Mouse (Mus musculus): ENCODE measurements at regions not wholly inside any gene's neighbourhood (a gene's known extent, or its start where the extent isn't known, plus 50 kb on each side); places are given as distances from the start of the nearest gene placed in this dataset.

DNA sequence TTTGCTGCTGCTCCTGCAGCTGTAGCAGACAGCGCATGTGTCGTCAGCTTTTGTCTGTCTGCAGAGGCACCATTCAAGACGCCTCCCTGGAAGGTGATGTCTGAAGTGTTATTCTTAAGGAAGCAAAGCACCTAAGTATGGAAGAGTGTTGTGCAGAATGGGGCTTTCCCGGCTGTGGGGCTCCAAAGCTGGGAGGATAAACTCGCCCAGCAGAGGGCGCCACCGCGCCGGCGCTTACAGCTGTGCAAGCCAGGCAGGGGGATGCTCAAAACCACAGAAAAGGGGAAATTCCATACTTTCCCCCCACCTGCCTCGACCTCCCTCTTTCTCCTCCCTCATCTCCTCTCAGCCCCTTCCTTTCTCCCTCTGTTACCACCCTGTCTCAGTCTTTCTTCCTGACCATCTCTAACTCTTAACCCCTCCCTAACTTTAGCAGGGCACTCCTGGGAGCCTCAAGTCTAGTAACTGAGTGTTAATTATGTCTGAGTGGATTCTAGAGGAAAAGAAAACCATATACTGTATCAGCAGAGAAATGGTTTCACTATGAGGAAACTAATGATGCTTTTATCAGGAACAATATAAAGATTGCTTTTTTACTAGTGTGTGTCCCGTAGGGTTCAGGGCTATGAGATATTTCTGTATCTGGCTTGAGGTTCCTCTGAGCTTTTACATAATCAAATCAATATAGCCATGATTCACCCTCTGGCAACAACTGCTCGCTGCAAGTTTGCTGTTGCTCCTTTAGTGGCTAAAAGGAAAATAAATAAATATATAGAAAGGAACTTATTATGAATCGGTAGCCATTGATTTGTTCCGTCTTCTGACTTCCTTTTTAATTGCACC lies 539.5 kb downstream of the Ccdc171 start:
- no peak overlapping the region for H3K9ac ChIP-seq
- WGBS: 22% methylated on average over 15 of the region's 15 CpGs
- TF ChIP-seq CTCF (IDR thresholded peaks at IDR 0.05; ENCODE audit: low read depth): peak; percentile 82

GRCm38 (mm10) chr4:84065457-84066124 lies 540.2 kb downstream of the Ccdc171 start:
- no peaks in the 10 kb centered on the region for H3K9me3 ChIP-seq (ENCODE audit: low read length)
- H3K4me3 ChIP-seq (ENCODE audit: low read depth, low read length): no peak overlapping the region
- ATAC-seq: no peak
- H3K4me2 ChIP-seq (ENCODE audit: low read depth): no peak overlapping the region
- H3K9ac ChIP-seq: no peak overlapping the region
- TF ChIP-seq CTCF (IDR thresholded peaks at IDR 0.05; ENCODE audit: low read depth): no peak
- H3K27ac ChIP-seq (ENCODE audit: low read depth, low read length): no peak overlapping the region
- 76% methylated on average over 12 of the region's 12 CpGs for WGBS
- H3K4me1 ChIP-seq (ENCODE audit: insufficient read depth): no peaks in the 10 kb centered on the region
- H3K27me3 ChIP-seq (ENCODE audit: insufficient read depth, low read length): no peaks in the 10 kb centered on the region; the same call in 1 of the 2 replicates
- H3K36me3 ChIP-seq (ENCODE audit: insufficient read depth): no peaks in the 10 kb centered on the region
- no peak for DNase-seq

More for the DNA sequence above, 539.5 kb downstream of the Ccdc171 start:
- no peaks in the 10 kb centered on the region; the same call in 1 of the 2 replicates for H3K27me3 ChIP-seq (ENCODE audit: insufficient read depth, low read length)
- H3K27ac ChIP-seq (ENCODE audit: low read depth, low read length): no peak overlapping the region
- H3K36me3 ChIP-seq (ENCODE audit: insufficient read depth): no peaks in the 10 kb centered on the region
- H3K4me1 ChIP-seq (ENCODE audit: insufficient read depth): no peaks in the 10 kb centered on the region
- H3K4me2 ChIP-seq (ENCODE audit: low read depth): 0 out of 2 replicates have a peak overlapping the region, but pooled peaks have one; percentile 8
- no peaks in the 10 kb centered on the region for H3K9me3 ChIP-seq (ENCODE audit: low read length)
- ATAC-seq: peak; percentile 83
- peak; percentile 81 for DNase-seq
- no peak overlapping the region for H3K4me3 ChIP-seq (ENCODE audit: low read depth, low read length)

DNA sequence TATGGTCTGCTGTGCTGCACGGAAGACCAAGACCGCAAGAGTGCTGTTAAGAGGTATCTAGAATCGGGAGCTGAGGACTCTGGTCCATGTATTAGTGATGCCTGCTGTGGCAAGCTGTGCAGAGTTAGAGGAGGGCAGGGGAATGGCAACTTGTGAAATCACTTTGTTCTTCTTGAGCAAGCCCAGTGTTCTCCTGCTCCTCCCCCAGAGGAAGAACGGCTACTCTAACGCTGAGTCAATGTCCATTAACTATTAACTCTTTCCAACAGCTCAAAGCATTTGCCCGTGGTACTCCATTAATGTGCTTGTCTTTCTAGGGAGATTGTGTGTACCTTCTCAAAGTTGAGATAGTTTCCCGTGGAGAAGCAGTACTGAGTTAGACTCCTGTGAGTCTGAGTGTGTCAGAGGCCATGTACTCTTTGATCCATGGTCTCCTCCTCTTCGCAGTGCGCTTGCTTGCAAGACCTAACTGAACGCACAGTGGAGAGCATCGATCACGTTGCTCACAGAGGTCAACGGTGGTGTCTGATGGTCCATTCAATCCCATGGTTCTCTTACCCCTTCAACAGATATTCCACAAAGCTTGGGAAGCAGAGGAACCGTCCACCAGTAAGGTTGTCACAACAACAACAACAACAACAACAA lies 542.7 kb downstream of the Ccdc171 start:
- Histone ChIP-seq H3K27ac (ENCODE audit: low read depth, low read length) (no peak overlapping the region), H3K9me3 (ENCODE audit: low read length) (no peaks in the 10 kb centered on the region), H3K27me3 (ENCODE audit: insufficient read depth, low read length) (no peaks in the 10 kb centered on the region), H3K9ac (no peak overlapping the region), H3K4me2 (ENCODE audit: low read depth) (no peak overlapping the region), H3K4me3 (ENCODE audit: low read depth, low read length) (no peak overlapping the region), H3K36me3 (ENCODE audit: insufficient read depth) (no peaks in the 10 kb centered on the region), H3K4me1 (ENCODE audit: insufficient read depth) (no peaks in the 10 kb centered on the region)
- no peak for DNase-seq
- ATAC-seq: no peak
- no peak for TF ChIP-seq CTCF (IDR thresholded peaks at IDR 0.05; ENCODE audit: low read depth)
- WGBS: 89% methylated on average over 14 of the region's 14 CpGs

GRCm38 (mm10) chr4:84068947-84069663 lies 543.8 kb downstream of the Ccdc171 start:
- no peak for TF ChIP-seq CTCF (IDR thresholded peaks at IDR 0.05; ENCODE audit: low read depth)
- H3K36me3 ChIP-seq (ENCODE audit: insufficient read depth): no peaks in the 10 kb centered on the region
- WGBS: 42% methylated on average over 11 of the region's 11 CpGs
- no peak overlapping the region for H3K4me2 ChIP-seq (ENCODE audit: low read depth)
- no peak overlapping the region for H3K27ac ChIP-seq (ENCODE audit: low read depth, low read length)
- H3K9ac ChIP-seq: no peak overlapping the region
- no peaks in the 10 kb centered on the region for H3K27me3 ChIP-seq (ENCODE audit: insufficient read depth, low read length)
- H3K4me1 ChIP-seq (ENCODE audit: insufficient read depth): no peaks in the 10 kb centered on the region
- no peak overlapping the region for H3K4me3 ChIP-seq (ENCODE audit: low read depth, low read length)
- no peaks in the 10 kb centered on the region for H3K9me3 ChIP-seq (ENCODE audit: low read length)
- DNase-seq (no peak), ATAC-seq (no peak)

- H3K4me1 ChIP-seq (ENCODE audit: insufficient read depth): no peaks in the 10 kb centered on the region
- no peaks in the 10 kb centered on the region for H3K27me3 ChIP-seq (ENCODE audit: insufficient read depth, low read length)
- H3K9ac ChIP-seq: no peak overlapping the region
- ATAC-seq (no peak), DNase-seq (no peak)
- no peak overlapping the region for H3K4me3 ChIP-seq (ENCODE audit: low read depth, low read length)
- no peak overlapping the region for H3K27ac ChIP-seq (ENCODE audit: low read depth, low read length)
- no peak for TF ChIP-seq CTCF (IDR thresholded peaks at IDR 0.05; ENCODE audit: low read depth)
- no peaks in the 10 kb centered on the region for H3K36me3 ChIP-seq (ENCODE audit: insufficient read depth)
- no peaks in the 10 kb centered on the region for H3K9me3 ChIP-seq (ENCODE audit: low read length)
- no peak overlapping the region for H3K4me2 ChIP-seq (ENCODE audit: low read depth)
- 84% methylated on average over 13 of the region's 13 CpGs for WGBS
Measured at GRCm38 (mm10) chr4:84069681-84070080, 544.3 kb downstream of the Ccdc171 start.

DNA sequence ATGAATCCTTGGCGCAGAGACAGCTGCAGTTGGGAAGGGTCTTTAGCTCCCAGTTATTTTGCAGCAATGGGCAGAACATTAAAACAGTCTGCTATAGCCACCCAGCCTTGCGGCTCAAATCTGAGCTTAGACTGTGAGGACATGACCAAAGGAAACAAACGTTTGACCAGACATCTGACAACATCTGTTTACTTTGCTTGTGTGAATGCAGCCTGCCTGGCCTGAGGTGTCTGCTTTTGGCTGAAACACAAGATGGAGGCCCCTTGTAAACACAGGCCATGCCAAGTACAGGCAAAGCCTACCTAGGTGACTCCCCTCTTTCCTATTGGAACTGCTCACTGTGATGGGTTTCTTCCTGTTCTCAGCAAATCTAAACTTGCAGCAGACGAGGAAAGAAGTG lies 544.7 kb downstream of the Ccdc171 start:
- Histone ChIP-seq H3K4me2 (ENCODE audit: low read depth) (no peak overlapping the region), H3K4me1 (ENCODE audit: insufficient read depth) (no peaks in the 10 kb centered on the region), H3K9ac (no peak overlapping the region), H3K27me3 (ENCODE audit: insufficient read depth, low read length) (no peaks in the 10 kb centered on the region), H3K36me3 (ENCODE audit: insufficient read depth) (no peaks in the 10 kb centered on the region), H3K27ac (ENCODE audit: low read depth, low read length) (no peak overlapping the region), H3K4me3 (ENCODE audit: low read depth, low read length) (no peak overlapping the region), H3K9me3 (ENCODE audit: low read length) (no peaks in the 10 kb centered on the region)
- no peak for TF ChIP-seq CTCF (IDR thresholded peaks at IDR 0.05; ENCODE audit: low read depth)
- WGBS: 79% methylated on average over 4 of the region's 4 CpGs
- DNase-seq: no peak
- no peak for ATAC-seq
